Mouse (Mus musculus): ENCODE results near the gene Snx29. TPM values are rescaled to one million over a fixed set of nuclear protein-coding genes. Genes with fewer than 3 reads are reported as not detected.

Gene Snx29
- polyA plus RNA-seq, 1 experiment from 2014 or later: 15.4 TPM

DNA sequence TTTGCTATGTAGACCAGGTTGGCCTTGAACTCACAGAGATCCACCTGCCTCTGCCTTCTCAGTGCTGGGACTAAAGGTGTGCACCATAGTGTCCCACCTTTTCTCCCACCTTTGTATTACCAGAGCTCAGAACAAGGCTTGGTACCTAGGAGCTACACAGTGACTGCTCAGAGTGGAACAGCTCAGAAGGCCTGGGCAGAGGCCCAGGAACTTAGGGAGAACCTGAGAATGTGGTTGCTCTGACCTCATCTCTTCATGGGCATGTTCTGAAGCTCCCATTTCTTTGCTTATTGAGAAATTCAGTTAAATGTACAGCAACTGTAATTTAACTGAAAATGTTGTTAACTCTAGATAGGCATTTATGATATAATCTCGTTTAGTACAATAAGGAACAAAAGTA is 44.1 kb downstream of the Snx29 start:
- H3K36me3 ChIP-seq: peaks cover 7% of the 10 kb centered on the region; the same call in 1 of the 2 replicates
- H3K4me2 ChIP-seq (replicated peaks): no peak overlapping the region
- 77% methylated on average over 1 of the region's 1 CpGs for WGBS
- no peaks in the 10 kb centered on the region for H3K27me3 ChIP-seq
- no peaks in the 10 kb centered on the region for H3K9me3 ChIP-seq
- no peak overlapping the region for H3K9ac ChIP-seq
- ATAC-seq (ENCODE audit: low FRiP score, low read depth): no peak
- H3K4me1 ChIP-seq: peaks cover 13% of the 10 kb centered on the region; the same call in 1 of the 2 replicates
- H3K4me3 ChIP-seq: no peak overlapping the region
- H3K27ac ChIP-seq: no peak overlapping the region

- no peaks in the 10 kb centered on the region for H3K27me3 ChIP-seq
- H3K36me3 ChIP-seq: peaks cover 7% of the 10 kb centered on the region; the same call in 1 of the 2 replicates
- no peak for ATAC-seq (ENCODE audit: low FRiP score, low read depth)
- H3K9ac ChIP-seq: no peak overlapping the region
- H3K27ac ChIP-seq: no peak overlapping the region
- H3K4me3 ChIP-seq: no peak overlapping the region
- 83% methylated on average over 3 of the region's 3 CpGs for WGBS
- no peak overlapping the region for H3K4me2 ChIP-seq (replicated peaks)
- H3K9me3 ChIP-seq: no peaks in the 10 kb centered on the region
- H3K4me1 ChIP-seq: peaks cover 13% of the 10 kb centered on the region; the same call in 1 of the 2 replicates
Measured at GRCm38 (mm10) chr16:11368412-11368811, 45.7 kb downstream of the Snx29 start.

GRCm38 (mm10) chr16:11369162-11369561 is 46.5 kb downstream of the Snx29 start:
- Histone ChIP-seq H3K4me3 (no peak overlapping the region), H3K4me1 (peaks cover 13% of the 10 kb centered on the region; the same call in 1 of the 2 replicates), H3K9ac (no peak overlapping the region), H3K9me3 (no peaks in the 10 kb centered on the region), H3K36me3 (peaks cover 7% of the 10 kb centered on the region; the same call in 1 of the 2 replicates), H3K27ac (no peak overlapping the region), H3K4me2 (replicated peaks) (no peak overlapping the region), H3K27me3 (no peaks in the 10 kb centered on the region)
- no peak for ATAC-seq (ENCODE audit: low FRiP score, low read depth)
- 58% methylated on average over 4 of the region's 4 CpGs for WGBS

DNA sequence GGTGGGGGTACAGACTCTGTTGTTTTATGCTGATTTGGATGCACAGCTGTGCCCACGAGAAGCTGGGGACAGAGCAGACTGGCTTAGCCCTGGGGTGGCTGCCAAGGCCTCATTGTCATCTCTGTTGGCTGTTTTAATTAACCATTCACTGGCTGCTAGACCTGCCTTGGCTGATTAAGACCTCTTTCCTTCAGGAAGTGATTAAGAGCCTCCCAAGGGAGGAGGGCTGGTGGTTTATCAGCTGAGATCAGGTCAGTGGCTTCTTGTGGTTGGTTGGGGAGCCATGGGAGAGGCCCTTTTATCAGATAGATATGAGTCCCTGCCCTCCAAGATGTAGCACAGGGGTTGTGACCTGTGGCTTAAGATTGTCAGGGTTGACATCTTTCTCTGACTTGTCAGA is 46.9 kb downstream of the Snx29 start:
- Histone ChIP-seq H3K27me3 (no peaks in the 10 kb centered on the region), H3K36me3 (peaks cover 7% of the 10 kb centered on the region; the same call in 1 of the 2 replicates), H3K4me1 (peaks cover 13% of the 10 kb centered on the region; the same call in 1 of the 2 replicates), H3K9me3 (no peaks in the 10 kb centered on the region), H3K4me3 (no peak overlapping the region), H3K27ac (no peak overlapping the region), H3K4me2 (replicated peaks) (no peak overlapping the region), H3K9ac (no peak overlapping the region)
- 13% methylated on average over 1 of the region's 1 CpGs for WGBS
- no peak for ATAC-seq (ENCODE audit: low FRiP score, low read depth)

DNA sequence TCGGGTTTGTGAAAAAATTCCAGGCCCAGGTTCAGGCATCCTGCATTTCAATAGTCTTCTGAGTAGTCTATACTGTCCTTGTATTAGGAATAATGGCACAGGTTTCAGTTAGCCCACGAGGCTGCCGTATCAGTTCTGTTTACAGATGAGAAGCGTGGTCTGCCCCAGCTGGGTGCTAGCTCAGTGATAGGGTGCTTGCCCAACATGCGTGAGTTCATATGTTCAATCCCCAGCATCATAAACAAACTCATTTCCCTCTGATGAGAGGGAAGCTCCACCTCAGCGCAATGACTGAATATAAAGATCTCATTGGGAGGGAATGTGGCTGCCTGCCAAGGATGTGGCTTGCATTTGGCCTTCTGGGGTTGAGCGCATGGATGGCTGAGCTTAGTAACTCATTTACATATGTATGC is 47.4 kb downstream of the Snx29 start:
- Histone ChIP-seq H3K9ac (no peak overlapping the region), H3K4me1 (peaks cover 13% of the 10 kb centered on the region; the same call in 1 of the 2 replicates), H3K27me3 (no peaks in the 10 kb centered on the region), H3K9me3 (no peaks in the 10 kb centered on the region), H3K4me3 (no peak overlapping the region), H3K27ac (no peak overlapping the region), H3K4me2 (replicated peaks) (no peak overlapping the region), H3K36me3 (peaks cover 7% of the 10 kb centered on the region; the same call in 1 of the 2 replicates)
- WGBS: 76% methylated on average over 7 of the region's 7 CpGs
- ATAC-seq (ENCODE audit: low FRiP score, low read depth): no peak

DNA sequence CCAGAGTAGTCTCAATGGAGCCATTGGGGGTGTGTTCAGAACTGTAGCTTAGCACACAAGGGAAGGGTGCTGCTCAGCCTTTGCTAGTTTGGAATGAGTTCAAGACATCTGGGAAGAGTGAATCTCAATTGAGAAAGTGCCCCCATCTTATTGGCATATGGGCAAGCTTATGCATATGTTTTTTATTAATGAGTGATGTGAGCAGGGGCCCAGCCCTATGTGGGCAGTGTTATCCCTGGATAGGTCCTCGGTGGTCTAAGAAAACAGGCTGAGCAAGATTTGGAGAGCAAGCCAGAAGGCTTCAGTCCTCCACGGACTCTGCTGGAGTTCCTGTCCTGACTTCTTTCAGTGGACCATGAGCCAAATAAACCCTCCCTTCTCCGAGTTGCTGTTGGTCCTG is 56.6 kb downstream of the Snx29 start:
- Histone ChIP-seq H3K4me2 (replicated peaks) (no peak overlapping the region), H3K9ac (no peak overlapping the region), H3K27me3 (no peaks in the 10 kb centered on the region), H3K9me3 (no peaks in the 10 kb centered on the region), H3K4me1 (peaks cover 10% of the 10 kb centered on the region), H3K27ac (no peak overlapping the region), H3K4me3 (no peak overlapping the region), H3K36me3 (peaks cover 9% of the 10 kb centered on the region; the same call in 1 of the 2 replicates)
- 30% methylated on average over 3 of the region's 3 CpGs for WGBS
- no peak; the same call in 1 of the 2 replicates for ATAC-seq (ENCODE audit: low FRiP score, low read depth)

DNA sequence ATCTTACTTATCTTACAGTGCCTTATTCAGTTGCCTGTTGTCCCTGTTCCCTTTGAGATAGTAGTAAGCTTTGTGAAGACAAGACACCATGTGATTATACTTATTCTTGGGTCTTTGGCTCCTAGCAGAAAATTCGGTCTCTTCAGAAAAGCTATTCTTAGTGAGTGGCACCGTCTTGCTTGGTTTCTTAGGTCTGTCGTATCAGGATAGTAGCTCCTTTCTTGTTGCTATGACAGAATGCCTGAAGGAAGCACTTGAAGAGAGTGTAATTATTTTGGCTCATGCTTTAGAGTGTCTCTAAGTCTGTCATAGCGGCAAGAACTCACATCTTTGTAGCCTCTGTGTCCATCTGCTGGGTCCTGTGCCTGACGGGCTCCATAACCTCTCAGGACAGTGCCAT is 57.3 kb downstream of the Snx29 start:
- WGBS: 79% methylated on average over 5 of the region's 5 CpGs
- no peak overlapping the region for H3K4me3 ChIP-seq
- H3K27me3 ChIP-seq: no peaks in the 10 kb centered on the region
- ATAC-seq (ENCODE audit: low FRiP score, low read depth): no peak
- H3K4me1 ChIP-seq: peaks cover 15% of the 10 kb centered on the region
- H3K36me3 ChIP-seq: peaks cover 9% of the 10 kb centered on the region; the same call in 1 of the 2 replicates
- H3K4me2 ChIP-seq (replicated peaks): no peak overlapping the region
- H3K27ac ChIP-seq: no peak overlapping the region
- H3K9ac ChIP-seq: no peak overlapping the region
- H3K9me3 ChIP-seq: no peaks in the 10 kb centered on the region

GRCm38 (mm10) chr16:11380871-11381270 is 58.2 kb downstream of the Snx29 start:
- Histone ChIP-seq H3K27ac (no peak overlapping the region), H3K36me3 (peaks cover 9% of the 10 kb centered on the region; the same call in 1 of the 2 replicates), H3K9ac (no peak overlapping the region), H3K4me2 (replicated peaks) (no peak overlapping the region), H3K4me1 (peaks cover 17% of the 10 kb centered on the region), H3K27me3 (no peaks in the 10 kb centered on the region), H3K9me3 (no peaks in the 10 kb centered on the region), H3K4me3 (no peak overlapping the region)
- no peak for ATAC-seq (ENCODE audit: low FRiP score, low read depth)
- WGBS: 62% methylated on average over 8 of the region's 8 CpGs

- Histone ChIP-seq H3K4me1 (peaks cover 12% of the 10 kb centered on the region), H3K4me2 (replicated peaks) (no peak overlapping the region), H3K4me3 (no peak overlapping the region), H3K27me3 (no peaks in the 10 kb centered on the region), H3K9ac (no peak overlapping the region), H3K9me3 (no peaks in the 10 kb centered on the region), H3K27ac (no peak overlapping the region), H3K36me3 (no peaks in the 10 kb centered on the region)
- no peak for ATAC-seq (ENCODE audit: low FRiP score, low read depth)
- WGBS: 72% methylated on average over 5 of the region's 5 CpGs
Measured at GRCm38 (mm10) chr16:11384361-11384760, 61.7 kb downstream of the Snx29 start.

DNA sequence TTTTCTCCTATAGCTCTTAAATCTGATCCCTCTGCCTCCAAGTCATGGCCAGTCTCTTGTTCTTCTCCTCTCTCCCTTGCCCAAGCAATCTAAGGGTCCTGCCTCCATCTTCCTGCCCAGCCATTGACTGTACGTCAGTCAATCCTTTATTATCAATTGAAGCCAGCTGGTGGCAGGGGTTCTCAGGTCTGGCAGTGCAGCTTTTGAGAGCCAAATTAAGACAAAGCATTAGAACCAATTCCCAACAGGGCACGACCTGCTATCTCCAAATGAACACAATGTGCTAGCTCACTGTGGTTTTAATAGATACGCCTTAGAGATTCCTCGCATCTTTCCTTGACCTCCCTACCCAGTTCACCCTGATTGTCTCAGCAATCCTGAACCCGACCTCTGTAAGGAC is 62.4 kb downstream of the Snx29 start:
- 66% methylated on average over 5 of the region's 5 CpGs for WGBS
- no peak for ATAC-seq (ENCODE audit: low FRiP score, low read depth)
- H3K4me1 ChIP-seq: peaks cover 7% of the 10 kb centered on the region; the same call in 1 of the 2 replicates

GRCm38 (mm10) chr16:11385798-11386197 is 63.1 kb downstream of the Snx29 start:
- no peaks in the 10 kb centered on the region for H3K36me3 ChIP-seq
- no peak overlapping the region for H3K27ac ChIP-seq
- peaks cover 7% of the 10 kb centered on the region; the same call in 1 of the 2 replicates for H3K4me1 ChIP-seq
- no peaks in the 10 kb centered on the region for H3K27me3 ChIP-seq
- ATAC-seq (ENCODE audit: low FRiP score, low read depth): no peak
- no peak overlapping the region for H3K4me2 ChIP-seq (replicated peaks)
- H3K4me3 ChIP-seq: no peak overlapping the region
- no peaks in the 10 kb centered on the region for H3K9me3 ChIP-seq
- H3K9ac ChIP-seq: no peak overlapping the region
- WGBS: 83% methylated on average over 5 of the region's 5 CpGs

More for the DNA sequence above, 62.4 kb downstream of the Snx29 start:
- Histone ChIP-seq H3K27me3 (no peaks in the 10 kb centered on the region), H3K4me3 (no peak overlapping the region), H3K27ac (no peak overlapping the region), H3K9ac (no peak overlapping the region), H3K9me3 (no peaks in the 10 kb centered on the region), H3K36me3 (no peaks in the 10 kb centered on the region), H3K4me2 (replicated peaks) (no peak overlapping the region)

DNA sequence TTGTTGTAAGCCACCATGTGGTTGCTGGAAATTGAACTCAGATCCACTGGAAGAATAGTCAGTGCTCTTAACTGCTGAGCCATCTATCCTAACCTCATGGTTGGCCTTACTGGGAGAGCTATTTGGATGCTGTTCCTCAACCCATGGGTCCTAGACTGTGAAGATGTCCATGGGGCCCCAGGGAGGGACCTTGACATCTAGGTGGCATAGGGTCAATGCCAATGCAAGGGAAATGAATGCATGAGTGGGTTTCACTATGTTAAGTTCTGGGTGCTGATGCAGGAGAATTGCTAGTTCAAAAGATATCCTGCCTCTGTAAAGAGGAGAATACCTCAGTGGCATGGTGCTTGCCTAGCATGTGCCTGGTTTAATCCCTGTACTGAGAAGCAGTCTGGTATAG is 63.5 kb downstream of the Snx29 start:
- Histone ChIP-seq H3K4me2 (replicated peaks) (no peak overlapping the region), H3K27me3 (no peaks in the 10 kb centered on the region), H3K36me3 (no peaks in the 10 kb centered on the region), H3K27ac (no peak overlapping the region), H3K4me1 (peaks cover 7% of the 10 kb centered on the region; the same call in 1 of the 2 replicates), H3K4me3 (no peak overlapping the region), H3K9me3 (no peaks in the 10 kb centered on the region), H3K9ac (no peak overlapping the region)
- ATAC-seq (ENCODE audit: low FRiP score, low read depth): no peak

DNA sequence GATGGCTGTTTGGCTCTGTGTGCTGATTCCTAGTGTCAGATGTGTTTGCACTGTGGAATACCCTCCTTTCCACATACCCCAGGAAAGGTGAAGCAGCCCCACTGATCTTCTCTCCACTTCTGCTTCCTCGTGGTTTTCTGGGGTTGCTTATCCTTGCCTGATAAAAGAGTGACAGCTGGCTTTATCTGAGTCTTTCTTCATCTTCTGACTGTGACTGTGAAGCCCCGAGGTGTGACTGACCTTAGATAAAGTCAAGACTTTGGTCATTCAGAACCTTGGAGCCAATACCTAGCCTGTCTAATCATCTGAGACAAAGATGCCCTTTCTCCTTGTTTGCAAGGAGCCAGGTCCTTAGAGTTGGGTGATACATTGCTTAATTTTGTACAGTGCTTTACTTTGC is 65.4 kb downstream of the Snx29 start:
- Histone ChIP-seq H3K9ac (no peak overlapping the region), H3K4me1 (0 out of 2 replicates have a peak, but pooled peaks cover 7% of the 10 kb centered on the region), H3K36me3 (no peaks in the 10 kb centered on the region), H3K4me3 (no peak overlapping the region), H3K4me2 (replicated peaks) (no peak overlapping the region), H3K9me3 (no peaks in the 10 kb centered on the region), H3K27ac (no peak overlapping the region), H3K27me3 (no peaks in the 10 kb centered on the region)
- ATAC-seq (ENCODE audit: low FRiP score, low read depth): no peak
- WGBS: 67% methylated on average over 2 of the region's 2 CpGs
